Mouse (Mus musculus): ENCODE measurements around the gene Ehmt2. TPM values are rescaled to one million over a fixed set of nuclear protein-coding genes. Genes with fewer than 3 reads are reported as not detected.
A peak's percentile ranks its signal among the peaks of the same experiment; 100 is the strongest.

Ehmt2 gene
- polyA plus RNA-seq, 1 experiment from 2014 or later = 35.2 TPM

DNA sequence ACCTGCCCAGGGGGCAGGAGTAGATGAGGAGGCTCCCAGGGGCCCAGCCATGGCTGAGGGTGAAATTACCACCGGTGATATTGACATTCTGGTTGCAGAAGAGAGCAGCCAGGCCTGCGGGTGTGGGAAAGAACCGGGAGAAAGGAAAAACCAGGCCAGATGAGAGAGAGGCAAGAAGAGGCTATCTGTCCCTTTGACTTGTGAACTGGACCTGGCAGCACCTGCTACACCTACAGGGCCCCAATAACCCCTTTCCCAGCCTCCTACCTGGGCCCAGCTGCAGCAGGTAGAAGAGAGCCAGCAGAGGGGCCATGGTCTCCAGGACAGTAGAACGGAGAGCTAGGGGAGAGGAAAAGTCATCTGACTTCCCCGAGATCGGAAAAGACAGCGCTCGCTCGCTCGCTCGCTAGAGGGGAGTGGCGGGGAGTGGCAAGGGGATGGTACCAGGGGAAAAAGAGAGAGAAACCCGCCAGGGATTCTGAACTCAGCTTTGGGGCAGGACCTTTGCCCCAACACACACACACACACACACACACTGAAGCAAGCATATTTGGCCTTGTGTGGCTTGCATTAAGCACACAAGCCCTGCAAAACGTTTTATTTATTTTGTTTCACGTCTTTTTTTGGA, 16.5 kb upstream of the Ehmt2 start, which contains the start of gene Gm20547:
Gene Gm20547, minus strand, starts transcription at position 360 of the 628 bp plus-strand sequence.
- Histone ChIP-seq H3K27ac (replicated peaks in 1 of 2; ENCODE audit: control insufficient read depth in 1 of 2, insufficient read depth in 1 of 2, low read depth in 2 of 2, low read length in 2 of 2) (no peak within 1 kb of the TSS), H3K27me3 (ENCODE audit: control insufficient read depth, insufficient read depth, low read length) (no peaks in the 10 kb centered on the region), H3K36me3 (ENCODE audit: control insufficient read depth, insufficient read depth, low read length) (no peaks in the 10 kb centered on the region), H3K4me1 (ENCODE audit: control insufficient read depth in 2 of 2, insufficient read depth in 2 of 2, low read length in 2 of 2) (peaks cover 3 to 5% of the 10 kb centered on the region in 2 experiments; a peak in 2 of 4 replicates), H3K9me3 (ENCODE audit: control insufficient read depth, low read length) (no peaks in the 10 kb centered on the region), H3K9ac (ENCODE audit: low read length) (no peak within 1 kb of the TSS), H3K4me2 (ENCODE audit: low read length) (peak within 1 kb of the TSS; percentile 40), H3K4me3 (ENCODE audit: control insufficient read depth in 1 of 2, insufficient read depth in 1 of 2, low read depth in 1 of 2, low read length in 2 of 2) (no peak within 1 kb of the TSS)
- 8% methylated on average over 15 of the region's 15 CpGs for WGBS
- ATAC-seq (ENCODE audit: insufficient number of reproducible peaks, insufficient read depth, low FRiP score, low read depth) = no peak

DNA sequence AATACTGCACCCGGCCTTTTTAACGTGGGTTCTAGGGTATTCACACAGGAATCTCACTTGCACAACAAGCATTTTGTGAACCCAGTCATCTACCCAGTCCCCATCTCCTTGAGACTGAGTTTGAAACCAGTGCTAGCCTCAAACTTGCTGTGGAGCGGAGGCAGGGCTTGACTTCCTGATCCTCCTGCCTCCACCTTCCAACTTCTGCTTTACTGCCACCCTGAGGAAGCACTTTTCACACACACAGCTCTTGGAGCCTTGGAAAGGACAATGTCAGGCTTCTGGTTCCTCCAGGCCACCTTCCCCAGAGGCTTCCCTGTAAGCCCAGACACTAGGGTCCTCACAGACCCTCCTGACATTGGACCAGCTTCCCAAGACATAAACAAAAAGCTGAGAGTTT, 14.9 kb upstream of the Ehmt2 start:
- H3K36me3 ChIP-seq (ENCODE audit: control insufficient read depth, insufficient read depth, low read length) = no peaks in the 10 kb centered on the region
- 66% methylated on average over 3 of the region's 3 CpGs for WGBS
- no peak overlapping the region for H3K4me2 ChIP-seq (ENCODE audit: low read length)
- H3K4me1 ChIP-seq (ENCODE audit: control insufficient read depth in 2 of 2, insufficient read depth in 2 of 2, low read length in 2 of 2) = peaks cover 3 to 5% of the 10 kb centered on the region in 2 experiments; a peak in 2 of 4 replicates
- no peak for ATAC-seq (ENCODE audit: insufficient number of reproducible peaks, insufficient read depth, low FRiP score, low read depth)
- no peak overlapping the region for H3K27ac ChIP-seq (replicated peaks in 1 of 2; ENCODE audit: control insufficient read depth in 1 of 2, insufficient read depth in 1 of 2, low read depth in 2 of 2, low read length in 2 of 2)
- H3K9me3 ChIP-seq (ENCODE audit: control insufficient read depth, low read length) = no peaks in the 10 kb centered on the region
- no peak overlapping the region for H3K4me3 ChIP-seq (ENCODE audit: control insufficient read depth in 1 of 2, insufficient read depth in 1 of 2, low read depth in 1 of 2, low read length in 2 of 2)
- no peaks in the 10 kb centered on the region for H3K27me3 ChIP-seq (ENCODE audit: control insufficient read depth, insufficient read depth, low read length)
- no peak overlapping the region for H3K9ac ChIP-seq (ENCODE audit: low read length)

DNA sequence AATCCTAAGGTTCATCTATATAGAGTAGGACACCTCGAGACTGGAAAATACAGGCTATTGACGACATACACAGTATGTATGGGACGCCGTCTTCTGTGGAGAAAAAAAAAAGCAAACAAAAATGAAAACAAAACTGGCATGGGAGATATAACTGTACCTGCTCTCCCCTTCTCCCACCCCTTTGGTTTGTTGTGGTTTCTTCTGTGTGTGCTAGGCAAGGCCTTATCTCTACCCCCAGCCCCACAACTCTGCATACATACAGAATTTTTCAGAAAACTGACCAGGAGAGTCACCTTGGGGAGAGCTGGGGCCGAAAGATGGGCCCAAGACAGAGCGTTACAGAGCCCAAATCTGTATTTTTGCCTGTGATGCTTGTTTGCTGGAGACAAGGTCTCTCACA, 13.6 kb upstream of the Ehmt2 start:
- no peaks in the 10 kb centered on the region for H3K36me3 ChIP-seq (ENCODE audit: control insufficient read depth, insufficient read depth, low read length)
- H3K27me3 ChIP-seq (ENCODE audit: control insufficient read depth, insufficient read depth, low read length) = no peaks in the 10 kb centered on the region
- H3K9me3 ChIP-seq (ENCODE audit: control insufficient read depth, low read length) = no peaks in the 10 kb centered on the region
- no peak overlapping the region for H3K4me3 ChIP-seq (ENCODE audit: control insufficient read depth in 1 of 2, insufficient read depth in 1 of 2, low read depth in 1 of 2, low read length in 2 of 2)
- 85% methylated on average over 6 of the region's 6 CpGs for WGBS
- peaks cover 0 to 3% of the 10 kb centered on the region in 2 experiments; a peak in 1 of 4 replicates for H3K4me1 ChIP-seq (ENCODE audit: control insufficient read depth in 2 of 2, insufficient read depth in 2 of 2, low read length in 2 of 2)
- ATAC-seq (ENCODE audit: insufficient number of reproducible peaks, insufficient read depth, low FRiP score, low read depth) = no peak
- no peak overlapping the region for H3K4me2 ChIP-seq (ENCODE audit: low read length)
- no peak overlapping the region for H3K27ac ChIP-seq (replicated peaks in 1 of 2; ENCODE audit: control insufficient read depth in 1 of 2, insufficient read depth in 1 of 2, low read depth in 2 of 2, low read length in 2 of 2)
- no peak overlapping the region for H3K9ac ChIP-seq (ENCODE audit: low read length)

DNA sequence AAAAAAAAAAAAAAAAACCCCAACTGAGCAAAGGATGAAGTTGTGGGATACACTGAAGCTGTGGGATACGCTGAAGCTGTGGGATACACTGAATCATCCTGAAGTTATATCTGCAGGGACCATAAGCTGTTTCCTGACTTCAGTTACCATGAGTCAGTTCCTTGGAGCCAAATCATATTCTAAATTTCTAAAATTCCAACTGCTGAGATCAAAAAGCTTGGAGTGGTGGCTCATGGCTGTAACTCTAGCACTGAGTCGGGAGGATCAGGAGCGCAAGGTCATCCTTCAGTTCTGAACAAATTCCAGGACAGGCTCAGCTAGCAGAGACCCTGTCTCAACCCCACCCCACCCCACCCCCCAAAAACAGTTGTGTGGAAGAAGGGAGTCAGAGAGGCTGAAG, 12.7 kb upstream of the Ehmt2 start:
- Histone ChIP-seq H3K9me3 (ENCODE audit: control insufficient read depth, low read length) (no peaks in the 10 kb centered on the region), H3K9ac (ENCODE audit: low read length) (0 out of 2 replicates have a peak overlapping the region, but pooled peaks have one; percentile 0), H3K36me3 (ENCODE audit: control insufficient read depth, insufficient read depth, low read length) (no peaks in the 10 kb centered on the region), H3K4me1 (ENCODE audit: control insufficient read depth in 2 of 2, insufficient read depth in 2 of 2, low read length in 2 of 2) (peaks cover 0 to 3% of the 10 kb centered on the region in 2 experiments; a peak in 1 of 4 replicates), H3K4me3 (ENCODE audit: control insufficient read depth in 1 of 2, insufficient read depth in 1 of 2, low read depth in 1 of 2, low read length in 2 of 2) (no peak overlapping the region), H3K27ac (replicated peaks in 1 of 2; ENCODE audit: control insufficient read depth in 1 of 2, insufficient read depth in 1 of 2, low read depth in 2 of 2, low read length in 2 of 2) (no peak overlapping the region), H3K27me3 (ENCODE audit: control insufficient read depth, insufficient read depth, low read length) (no peaks in the 10 kb centered on the region), H3K4me2 (ENCODE audit: low read length) (no peak overlapping the region)
- ATAC-seq (ENCODE audit: insufficient number of reproducible peaks, insufficient read depth, low FRiP score, low read depth) = no peak
- WGBS = 54% methylated on average over 3 of the region's 3 CpGs

DNA sequence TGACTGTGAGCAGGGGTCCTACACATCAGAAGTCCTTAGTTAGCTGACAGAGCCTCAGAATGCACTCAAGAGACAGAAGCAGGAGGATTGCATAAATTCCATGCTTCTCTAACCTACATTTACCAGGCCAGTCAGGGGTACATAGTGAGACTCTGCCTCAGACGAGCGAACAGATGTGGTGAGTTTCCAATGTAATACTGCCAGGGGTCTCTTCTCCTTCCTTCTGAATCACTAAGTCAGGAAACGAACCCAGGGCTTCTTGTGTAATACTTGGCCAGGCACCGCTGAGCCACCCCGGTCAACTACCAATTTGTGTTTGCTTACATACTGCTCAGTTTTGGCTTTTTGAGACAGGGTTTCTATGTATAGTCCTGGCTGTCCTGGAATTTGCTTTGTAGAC, 10.3 kb upstream of the Ehmt2 start:
- H3K27me3 ChIP-seq (ENCODE audit: control insufficient read depth, insufficient read depth, low read length) = no peaks in the 10 kb centered on the region
- no peak overlapping the region for H3K27ac ChIP-seq (replicated peaks in 1 of 2; ENCODE audit: control insufficient read depth in 1 of 2, insufficient read depth in 1 of 2, low read depth in 2 of 2, low read length in 2 of 2)
- ATAC-seq (ENCODE audit: insufficient number of reproducible peaks, insufficient read depth, low FRiP score, low read depth) = no peak
- no peaks in the 10 kb centered on the region for H3K9me3 ChIP-seq (ENCODE audit: control insufficient read depth, low read length)
- 79% methylated on average over 5 of the region's 5 CpGs for WGBS
- H3K4me2 ChIP-seq (ENCODE audit: low read length) = no peak overlapping the region
- H3K4me1 ChIP-seq (ENCODE audit: control insufficient read depth in 2 of 2, insufficient read depth in 2 of 2, low read length in 2 of 2) = no peaks in the 10 kb centered on the region
- H3K9ac ChIP-seq (ENCODE audit: low read length) = no peak overlapping the region
- H3K36me3 ChIP-seq (ENCODE audit: control insufficient read depth, insufficient read depth, low read length) = no peaks in the 10 kb centered on the region
- H3K4me3 ChIP-seq (ENCODE audit: control insufficient read depth in 1 of 2, insufficient read depth in 1 of 2, low read depth in 1 of 2, low read length in 2 of 2) = no peak overlapping the region

- 80% methylated on average over 12 of the region's 12 CpGs for WGBS
- H3K4me1 ChIP-seq (ENCODE audit: control insufficient read depth in 2 of 2, insufficient read depth in 2 of 2, low read length in 2 of 2) = peaks cover 0 to 7% of the 10 kb centered on the region in 2 experiments; a peak in 1 of 4 replicates
Measured at GRCm38 (mm10) chr17:34890074-34890743, 8.1 kb upstream of the Ehmt2 start.

DNA sequence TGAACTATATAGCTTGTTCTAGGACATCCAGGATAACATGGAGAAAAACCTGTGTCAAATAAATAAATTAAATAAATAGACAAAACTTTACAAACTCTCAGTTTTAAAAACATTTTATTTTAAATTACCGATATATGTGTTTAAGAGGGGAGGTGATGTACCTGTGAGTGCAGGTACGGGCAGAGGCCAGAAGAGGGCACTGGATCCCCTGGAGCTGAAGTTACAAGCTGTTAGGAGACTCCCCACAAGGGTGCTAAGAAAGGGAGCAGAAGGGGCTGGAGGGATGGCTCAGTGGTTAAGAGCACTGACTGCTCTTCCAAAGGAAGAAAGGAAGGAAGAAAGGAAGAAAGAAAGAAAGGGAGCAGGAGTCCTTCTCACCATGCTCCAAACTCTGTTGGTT, 6.9 kb upstream of the Ehmt2 start:
- Histone ChIP-seq H3K4me3 (ENCODE audit: control insufficient read depth in 1 of 2, insufficient read depth in 1 of 2, low read depth in 1 of 2, low read length in 2 of 2) (no peak overlapping the region), H3K4me1 (ENCODE audit: control insufficient read depth in 2 of 2, insufficient read depth in 2 of 2, low read length in 2 of 2) (peaks cover 0 to 15% of the 10 kb centered on the region in 2 experiments; a peak in 1 of 4 replicates), H3K4me2 (ENCODE audit: low read length) (no peak overlapping the region), H3K9me3 (ENCODE audit: control insufficient read depth, low read length) (no peaks in the 10 kb centered on the region), H3K27ac (replicated peaks in 1 of 2; ENCODE audit: control insufficient read depth in 1 of 2, insufficient read depth in 1 of 2, low read depth in 2 of 2, low read length in 2 of 2) (no peak overlapping the region), H3K9ac (ENCODE audit: low read length) (no peak overlapping the region), H3K27me3 (ENCODE audit: control insufficient read depth, insufficient read depth, low read length) (no peaks in the 10 kb centered on the region), H3K36me3 (ENCODE audit: control insufficient read depth, insufficient read depth, low read length) (peaks cover 4% of the 10 kb centered on the region; the same call in 1 of the 2 replicates)
- WGBS = 96% methylated on average over 2 of the region's 2 CpGs
- ATAC-seq (ENCODE audit: insufficient number of reproducible peaks, insufficient read depth, low FRiP score, low read depth) = no peak

More at GRCm38 (mm10) chr17:34890074-34890743, 8.1 kb upstream of the Ehmt2 start:
- Histone ChIP-seq H3K9ac (ENCODE audit: low read length) (no peak overlapping the region), H3K27me3 (ENCODE audit: control insufficient read depth, insufficient read depth, low read length) (no peaks in the 10 kb centered on the region), H3K36me3 (ENCODE audit: control insufficient read depth, insufficient read depth, low read length) (no peaks in the 10 kb centered on the region), H3K4me2 (ENCODE audit: low read length) (no peak overlapping the region), H3K4me3 (ENCODE audit: control insufficient read depth in 1 of 2, insufficient read depth in 1 of 2, low read depth in 1 of 2, low read length in 2 of 2) (no peak overlapping the region), H3K27ac (replicated peaks in 1 of 2; ENCODE audit: control insufficient read depth in 1 of 2, insufficient read depth in 1 of 2, low read depth in 2 of 2, low read length in 2 of 2) (no peak overlapping the region), H3K9me3 (ENCODE audit: control insufficient read depth, low read length) (no peaks in the 10 kb centered on the region)
- ATAC-seq (ENCODE audit: insufficient number of reproducible peaks, insufficient read depth, low FRiP score, low read depth) = no peak
